In the genomic region with DNA sequence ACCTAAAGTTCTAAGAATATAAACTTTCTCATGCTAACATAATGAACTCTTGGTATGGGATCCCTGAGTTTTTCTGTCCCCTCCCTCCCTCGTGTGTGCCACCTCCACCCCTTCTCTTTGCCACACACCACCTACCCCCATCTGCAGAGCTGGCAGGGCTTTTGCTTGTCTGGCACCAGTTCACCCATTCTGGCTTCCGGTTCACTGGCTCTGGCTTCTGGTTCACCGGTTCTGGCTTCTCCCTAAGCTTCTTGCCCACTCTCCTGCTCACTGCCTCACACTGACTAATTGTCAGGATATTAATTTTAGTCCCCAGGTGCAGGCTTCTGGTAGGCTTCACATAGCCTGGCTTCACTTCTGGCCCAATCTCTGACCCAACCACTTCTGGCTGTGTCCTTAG, we compare ENCODE assay signal across 25 mouse cellular contexts.
A peak's percentile ranks its signal among the peaks of the same experiment; 100 is the strongest.
DNase-seq lines count a peak whose midpoint lies in the region; ATAC-seq and TF ChIP-seq lines count a peak whose summit lies in the region.
"Had no signal": no experiment of that assay in that cellular context is flagged by ENCODE, and none has a peak within 500 bp of the region (broad histone marks: within the 10 kb centered on the region; RNA-seq: fewer than 3 reads in every experiment).

No protein-coding gene starts in this region.

- H3K9me3 ChIP-seq in heart, embryonic 10.5 days, result no peaks in the 10 kb centered on the region
- H3K9me3 ChIP-seq in kidney, postnatal 0 days (replicated peaks; ENCODE audit: low read length), result no peaks in the 10 kb centered on the region
- H3K9me3 ChIP-seq in liver, embryonic 11.5 days (ENCODE audit: control insufficient read depth, low read length), result no peaks in the 10 kb centered on the region
- H3K9me3 ChIP-seq: embryonic facial prominence, embryonic 10.5 days; embryonic facial prominence, embryonic 13.5 days; forebrain, embryonic 12.5 days; forebrain, embryonic 15.5 days; hindbrain, embryonic 12.5 days had no signal

- no peak for TF ChIP-seq POLR2A in brain, embryonic 14.5 days (IDR thresholded peaks at IDR 0.05; ENCODE audit: borderline replicate concordance, extremely low read depth, insufficient read depth, insufficient read length, poor library complexity, severe bottlenecking)

- 0 out of 2 replicates have a peak, but pooled peaks cover 9% of the 10 kb centered on the region for H3K27me3 ChIP-seq in heart, embryonic 10.5 days (ENCODE audit: insufficient read depth, poor library complexity, severe bottlenecking)
- no peaks in the 10 kb centered on the region for H3K27me3 ChIP-seq in kidney, postnatal 0 days (ENCODE audit: insufficient read depth, low read length)
- H3K27me3 ChIP-seq in liver, embryonic 11.5 days (replicated peaks; ENCODE audit: control insufficient read depth, insufficient read depth, low read length), result no peaks in the 10 kb centered on the region
- H3K27me3 ChIP-seq: embryonic facial prominence, embryonic 13.5 days; forebrain, embryonic 15.5 days; hindbrain, embryonic 12.5 days had no signal

- H3K4me1 ChIP-seq in heart, embryonic 10.5 days, result peaks cover 4% of the 10 kb centered on the region; the same call in 1 of the 2 replicates
- H3K4me1 ChIP-seq in kidney, postnatal 0 days (replicated peaks; ENCODE audit: insufficient read depth, low read length), result no peaks in the 10 kb centered on the region
- no peaks in the 10 kb centered on the region for H3K4me1 ChIP-seq in liver, embryonic 11.5 days (replicated peaks; ENCODE audit: control insufficient read depth, insufficient read depth, low read length)

- TF ChIP-seq CTCF in kidney, postnatal 0 days (IDR thresholded peaks at IDR 0.05; ENCODE audit: low read depth), result no peak
- no peak for TF ChIP-seq CTCF in brain, embryonic 14.5 days (IDR thresholded peaks at IDR 0.05; ENCODE audit: borderline replicate concordance, extremely low read depth, insufficient read depth, insufficient read length)

- ATAC-seq in kidney, postnatal 0 days (replicated peaks; ENCODE audit: low FRiP score, low read depth), result no peak
- no peak for ATAC-seq in liver, embryonic 11.5 days (replicated peaks; ENCODE audit: low FRiP score)
- ATAC-seq in CD4-positive, CD25-positive, alpha-beta regulatory T cell, adult 4 months, result no peak
- ATAC-seq: forebrain, embryonic 15.5 days; intestine, embryonic 16.5 days; Patski had no signal

- H3K36me3 ChIP-seq in heart, embryonic 10.5 days, result no peaks in the 10 kb centered on the region
- no peaks in the 10 kb centered on the region for H3K36me3 ChIP-seq in kidney, postnatal 0 days (ENCODE audit: insufficient read depth, low read length)
- H3K36me3 ChIP-seq in liver, embryonic 11.5 days (ENCODE audit: control insufficient read depth, insufficient read depth, low read length), result no peaks in the 10 kb centered on the region
- H3K36me3 ChIP-seq: embryonic facial prominence, embryonic 10.5 days; embryonic facial prominence, embryonic 13.5 days; forebrain, embryonic 12.5 days; forebrain, embryonic 15.5 days; hindbrain, embryonic 12.5 days had no signal

- no peak overlapping the region for H3K9ac ChIP-seq in kidney, postnatal 0 days (ENCODE audit: low read depth, low read length)
- H3K9ac ChIP-seq in liver, embryonic 11.5 days (ENCODE audit: low read depth, low read length), result no peak overlapping the region
- H3K9ac ChIP-seq: embryonic facial prominence, embryonic 13.5 days; forebrain, embryonic 12.5 days; forebrain, embryonic 15.5 days; hindbrain, embryonic 12.5 days had no signal

- H3K27ac ChIP-seq in heart, embryonic 10.5 days, result no peak overlapping the region
- H3K27ac ChIP-seq in kidney, postnatal 0 days, result no peak overlapping the region
- H3K27ac ChIP-seq in liver, embryonic 11.5 days (ENCODE audit: low read depth, low read length), result no peak overlapping the region
- H3K27ac ChIP-seq: embryonic facial prominence, embryonic 10.5 days; embryonic facial prominence, embryonic 13.5 days; forebrain, embryonic 12.5 days; forebrain, embryonic 15.5 days; heart, adult 2 months; hindbrain, embryonic 12.5 days had no signal

- H3K4me3 ChIP-seq in heart, embryonic 10.5 days, result no peak overlapping the region
- no peak overlapping the region for H3K4me3 ChIP-seq in kidney, postnatal 0 days (replicated peaks; ENCODE audit: low read depth, low read length)
- H3K4me3 ChIP-seq in liver, embryonic 11.5 days (ENCODE audit: low read depth, low read length), result no peak overlapping the region
- H3K4me3 ChIP-seq: embryonic facial prominence, embryonic 10.5 days; embryonic facial prominence, embryonic 13.5 days; erythroblast, embryonic 14.5 days; forebrain, embryonic 12.5 days; forebrain, embryonic 15.5 days; heart, adult 2 months; hindbrain, embryonic 12.5 days had no signal

- WGBS in heart, embryonic 10.5 days, result 80% methylated on average over 3 of the region's 3 CpGs
- WGBS in kidney, postnatal 0 days, result 54% methylated on average over 3 of the region's 3 CpGs
- 85% methylated on average over 3 of the region's 3 CpGs for WGBS in liver, embryonic 11.5 days

- peak; percentile 35 for DNase-seq in heart, adult 11 months
- DNase-seq in heart, embryonic 10.5 days (ENCODE audit: low spot score), result no peak
- peak; percentile 4 for DNase-seq in kidney, postnatal 0 days (ENCODE audit: low spot score)
- no peak for DNase-seq in kidney, postnatal 36 days
- DNase-seq in liver, embryonic 11.5 days (ENCODE audit: low spot score), result peak; percentile 15
- no peak for DNase-seq in liver
- peak; percentile 46 for DNase-seq in brain, embryonic 14.5 days (ENCODE audit: low read depth)
- DNase-seq: adrenal gland, postnatal 10 days; adrenal gland, postnatal 36 days; cerebellum, adult 11 months; cerebellum, adult 8-10 months; cerebellum, postnatal 36 days; embryo, embryonic 11 days; gastrocnemius, postnatal 25 days; heart, adult 2 months had no signal

- no peak overlapping the region for H3K4me2 ChIP-seq in kidney, postnatal 0 days (ENCODE audit: low read length)
- H3K4me2 ChIP-seq in liver, embryonic 11.5 days, result no peak overlapping the region
- H3K4me2 ChIP-seq: embryonic facial prominence, embryonic 13.5 days; forebrain, embryonic 12.5 days; forebrain, embryonic 15.5 days; heart, embryonic 11.5 days; hindbrain, embryonic 12.5 days had no signal

Comparison
In these comparisons a context has a peak if more than half of its experiments do, and no peak if none do; other contexts are left out.
1. DNase-seq: peak in heart, adult 11 months (single experiment), kidney, postnatal 0 days (single experiment), liver, embryonic 11.5 days (single experiment) and brain, embryonic 14.5 days (single experiment); none in heart, embryonic 10.5 days (single experiment), kidney, postnatal 36 days (0 of 2) and liver (single experiment).